Mouse (Mus musculus): Measurements from ENCODE around the gene Rnf207.
A peak's percentile ranks its signal among the peaks of the same experiment; 100 is the strongest.

The Rnf207 gene

DNA sequence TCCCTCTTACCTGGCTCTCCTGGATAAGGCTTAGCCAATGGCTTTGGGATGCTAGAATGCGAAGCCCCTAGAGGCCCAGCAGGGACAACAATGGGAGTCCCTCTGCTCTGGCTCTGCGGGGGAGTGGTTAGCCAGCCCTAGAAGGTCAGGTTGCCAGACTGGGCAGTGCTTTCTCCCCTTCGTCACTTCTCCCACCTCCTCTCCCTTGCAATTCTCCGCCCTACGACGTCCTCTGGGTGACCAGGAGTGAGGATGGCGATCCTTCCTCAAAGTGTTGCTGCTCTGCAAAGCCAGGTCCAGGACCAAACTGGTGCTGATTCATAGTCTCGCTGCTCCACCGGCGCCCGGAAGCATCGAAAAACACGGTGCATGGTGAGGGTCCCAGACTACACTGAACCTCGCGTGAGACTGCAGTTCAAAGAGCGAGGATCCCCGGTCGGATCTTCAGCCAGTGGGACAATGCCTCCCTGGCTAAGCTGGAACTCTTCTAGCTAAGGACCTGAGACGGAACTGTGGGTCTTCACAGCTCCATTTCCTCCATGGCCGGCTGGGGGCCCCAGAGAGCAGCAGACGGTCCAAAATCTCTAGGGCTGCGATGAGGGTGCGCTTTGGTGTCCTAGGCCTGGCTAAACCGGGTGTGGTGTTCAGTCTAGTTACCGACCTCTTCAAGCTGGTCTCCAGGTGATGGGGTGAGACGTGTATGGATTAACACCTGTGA, at the start of gene Rnf207:
Gene Rnf207 (minus strand): TSS at position 477 of the 718 bp plus-strand sequence.
- peak; percentile 66 for DNase-seq (ENCODE audit: low read depth)

DNA sequence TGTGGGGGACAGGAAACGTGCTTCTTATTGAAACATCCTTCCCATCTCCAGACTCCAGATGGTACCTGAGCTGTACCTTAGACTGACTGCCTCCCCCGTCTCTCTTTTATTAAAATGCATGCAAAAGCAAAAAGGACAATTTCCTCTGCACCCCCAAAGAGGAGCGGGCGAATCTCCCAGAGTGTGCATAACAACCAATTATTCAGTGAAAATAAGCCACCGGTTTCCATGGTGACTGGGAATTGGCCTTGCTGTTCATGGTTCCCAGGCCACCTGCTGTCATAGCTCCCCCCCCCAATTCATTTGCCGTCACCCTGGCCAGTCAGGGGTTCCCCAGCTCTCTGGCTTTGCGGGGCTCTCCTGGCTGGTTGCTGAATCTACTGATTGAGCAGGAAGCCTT, 46.4 kb upstream of the Rnf207 start:
- no peak for DNase-seq (ENCODE audit: low read depth)

DNA sequence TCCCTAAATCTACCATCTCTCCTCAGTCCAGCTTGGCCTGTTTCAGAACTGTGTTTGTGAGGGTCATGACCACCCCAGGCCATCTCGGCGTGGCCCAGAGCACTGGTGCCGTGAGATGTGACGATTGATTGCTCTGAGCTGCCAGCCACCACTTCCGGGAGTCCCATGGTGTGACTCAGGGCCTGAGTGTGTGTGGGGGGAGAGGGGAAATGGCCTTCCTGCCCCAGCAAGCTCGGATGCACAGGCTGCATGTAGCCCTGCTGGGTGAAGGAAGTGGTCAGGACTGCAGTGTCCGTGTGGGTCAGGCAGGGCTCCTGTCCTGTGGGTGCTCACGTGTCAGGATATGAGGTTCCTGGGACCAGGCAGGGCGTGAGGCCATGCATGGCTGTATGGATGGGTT, 43.4 kb upstream of the Rnf207 start:
- no peak for DNase-seq (ENCODE audit: low read depth)

DNA sequence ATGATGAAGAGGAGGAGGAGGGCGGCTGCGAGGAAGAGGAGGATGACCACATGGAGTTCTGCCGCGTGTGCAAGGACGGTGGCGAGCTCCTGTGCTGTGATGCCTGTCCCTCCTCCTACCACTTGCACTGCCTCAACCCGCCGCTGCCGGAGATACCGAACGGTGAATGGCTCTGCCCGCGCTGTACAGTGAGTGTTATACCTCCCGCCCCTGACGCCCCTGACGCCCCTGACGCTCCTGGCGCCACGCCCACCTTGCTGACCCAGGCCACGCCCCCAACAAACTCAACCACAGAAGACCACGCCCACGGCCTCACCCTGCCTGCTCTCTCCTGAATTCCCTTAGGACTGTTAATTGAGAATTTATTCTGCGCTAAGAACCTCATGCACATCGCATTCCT, 42.1 kb upstream of the Rnf207 start:
- no peak for DNase-seq (ENCODE audit: low read depth)

DNA sequence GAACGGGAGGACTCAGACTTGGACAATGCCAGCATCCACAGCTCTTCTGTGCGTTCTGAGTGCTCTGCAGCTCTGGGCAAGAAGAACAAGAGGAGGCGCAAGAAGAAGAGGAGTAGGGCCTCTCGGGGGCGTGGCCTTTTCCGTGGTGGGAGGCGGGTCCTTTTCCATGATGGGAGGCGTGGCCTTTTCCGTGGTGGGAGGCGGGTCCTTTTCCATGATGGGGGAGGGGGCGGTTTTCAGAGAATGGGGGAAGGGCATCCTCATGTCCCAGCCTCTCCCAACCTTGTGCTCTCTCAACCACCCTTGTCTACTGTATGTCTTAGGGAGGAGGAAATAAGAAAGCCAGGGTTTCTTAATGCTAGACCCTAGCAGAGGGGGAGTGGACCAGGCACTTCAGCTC, 40.9 kb upstream of the Rnf207 start:
- DNase-seq (ENCODE audit: low read depth), result no peak

DNA sequence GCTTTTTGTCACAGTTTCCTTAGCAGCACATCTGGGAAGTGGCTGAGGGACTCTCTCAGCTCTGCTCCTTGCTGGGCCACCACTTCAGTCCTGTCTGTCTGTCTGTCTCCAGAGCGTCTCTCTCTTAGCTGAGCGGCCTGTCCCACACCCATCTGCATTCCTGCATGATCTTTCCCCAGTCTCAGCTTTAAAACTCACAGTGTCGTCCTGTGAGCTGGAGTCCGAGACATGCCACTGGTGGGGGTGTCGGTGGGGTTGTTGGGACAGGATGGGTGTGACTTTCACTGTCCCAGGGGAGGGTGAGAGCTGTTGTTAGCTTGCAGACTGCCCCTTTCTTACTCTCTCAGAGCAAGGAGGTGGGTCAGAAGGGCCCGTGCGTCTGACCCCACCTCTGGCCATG, 36.9 kb upstream of the Rnf207 start:
- no peak for DNase-seq (ENCODE audit: low read depth)

DNA sequence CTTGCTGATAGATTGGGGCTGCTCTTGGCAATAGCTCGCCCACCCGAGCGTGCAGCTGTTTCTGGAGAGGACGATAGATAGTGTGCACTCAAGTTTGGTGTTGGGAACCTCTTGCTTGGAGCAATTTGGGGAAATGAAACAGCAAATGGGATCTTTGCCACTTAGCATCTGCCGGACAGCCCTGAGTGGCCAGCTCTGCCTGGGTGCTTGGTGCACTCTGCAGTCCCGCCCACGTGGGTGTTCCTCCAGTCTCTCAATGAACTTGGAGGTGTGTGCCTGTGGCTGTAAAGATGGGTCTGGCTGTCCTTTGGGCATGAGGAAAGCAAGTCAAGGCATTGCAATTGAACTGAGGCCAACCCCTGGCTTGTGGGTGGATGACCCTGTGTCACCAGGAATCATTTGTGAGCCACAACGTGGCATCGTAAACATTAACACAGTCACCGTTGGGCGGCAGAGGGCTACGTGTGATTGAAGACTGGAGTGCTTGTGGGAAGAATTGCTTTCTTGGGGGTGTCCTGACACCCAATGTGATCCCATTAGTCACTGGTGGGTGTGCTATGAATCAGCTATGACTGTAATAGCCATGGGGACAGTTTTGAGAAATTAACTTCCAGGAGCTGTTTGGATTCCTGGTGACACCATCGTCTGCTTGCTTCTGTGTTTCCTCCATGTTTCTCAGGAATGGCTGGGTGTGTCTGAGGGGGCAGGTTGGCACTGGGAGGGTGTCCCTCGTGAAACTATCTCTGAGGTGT, 35.3 kb upstream of the Rnf207 start:
- DNase-seq (ENCODE audit: low read depth), result no peak

DNA sequence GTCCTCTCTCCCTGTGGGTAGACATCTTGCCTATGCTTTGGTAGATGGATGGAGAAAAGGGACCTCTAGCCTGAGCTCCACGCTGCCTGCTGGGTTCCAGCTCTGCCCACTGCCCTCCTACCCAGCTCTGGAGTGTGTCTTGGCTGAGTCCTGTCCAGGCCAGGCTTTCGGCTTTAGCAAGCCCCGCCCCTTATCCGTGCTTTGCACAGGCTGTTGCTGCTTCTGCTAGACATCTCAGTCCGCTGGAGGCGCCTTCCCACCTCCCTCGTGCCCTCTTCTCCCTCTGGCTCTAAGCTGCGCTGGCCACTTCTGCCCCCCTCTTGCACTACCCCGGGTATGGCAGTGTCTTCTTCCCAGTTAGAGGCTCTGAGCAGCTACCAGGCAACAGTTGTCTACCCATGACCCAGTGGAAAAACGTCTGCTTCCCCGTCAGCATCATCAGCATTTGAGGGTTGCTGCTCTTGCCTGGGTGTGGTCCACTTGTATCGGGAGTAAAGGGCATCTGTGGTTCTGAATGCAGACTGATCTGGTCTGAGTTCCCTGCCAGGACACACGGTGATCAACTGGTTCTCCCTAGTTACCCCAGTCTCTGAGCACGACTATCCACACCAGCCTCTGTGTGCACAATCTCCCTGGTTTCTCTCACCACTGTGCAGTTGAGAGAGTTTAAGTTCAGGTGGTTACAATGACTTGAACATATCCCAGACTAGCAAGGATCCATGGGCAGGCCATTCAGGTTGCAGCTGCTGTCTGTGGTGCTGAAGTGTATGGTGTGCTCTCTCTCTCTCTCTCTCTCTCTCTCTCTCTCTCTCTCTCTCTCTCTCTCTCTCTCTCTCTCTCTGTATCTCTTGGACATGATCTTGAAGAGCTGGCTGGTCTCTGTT, 32.9 kb upstream of the Rnf207 start:
- DNase-seq (ENCODE audit: low read depth), result no peak

DNA sequence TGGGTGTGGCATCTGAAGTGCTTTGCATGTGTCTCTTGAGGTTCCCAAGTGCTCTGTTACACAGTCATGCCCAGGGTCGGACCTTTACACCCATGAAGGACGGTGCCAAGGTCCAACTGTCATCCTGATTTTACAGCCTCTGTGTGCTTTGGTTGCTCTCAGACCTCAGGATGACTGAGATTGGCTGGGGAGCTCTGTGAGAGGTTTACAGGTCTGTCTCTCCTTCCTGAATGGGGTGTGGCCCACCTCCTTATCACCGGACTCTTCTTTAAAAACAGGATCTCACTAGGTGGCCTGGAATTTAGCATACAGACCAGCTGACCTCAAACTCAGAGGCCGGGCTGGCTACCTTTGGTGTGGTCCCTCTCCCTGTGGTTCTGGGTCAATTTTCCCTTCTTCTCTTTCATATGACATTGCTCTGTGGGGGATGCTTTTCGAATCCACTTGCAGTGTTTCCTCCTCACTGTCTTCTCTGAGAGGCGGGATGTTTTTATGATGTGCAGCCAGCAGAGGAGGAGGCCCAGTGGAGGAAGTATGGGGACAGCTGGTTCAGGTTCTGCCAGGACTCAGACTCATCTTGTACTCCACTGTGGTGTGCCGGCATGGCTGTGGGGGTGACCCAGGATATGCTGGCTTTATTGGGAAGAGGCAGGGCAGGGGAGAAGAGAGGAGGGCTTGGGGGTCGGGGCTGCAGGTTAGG, 32.1 kb upstream of the Rnf207 start:
- DNase-seq (ENCODE audit: low read depth), result no peak

DNA sequence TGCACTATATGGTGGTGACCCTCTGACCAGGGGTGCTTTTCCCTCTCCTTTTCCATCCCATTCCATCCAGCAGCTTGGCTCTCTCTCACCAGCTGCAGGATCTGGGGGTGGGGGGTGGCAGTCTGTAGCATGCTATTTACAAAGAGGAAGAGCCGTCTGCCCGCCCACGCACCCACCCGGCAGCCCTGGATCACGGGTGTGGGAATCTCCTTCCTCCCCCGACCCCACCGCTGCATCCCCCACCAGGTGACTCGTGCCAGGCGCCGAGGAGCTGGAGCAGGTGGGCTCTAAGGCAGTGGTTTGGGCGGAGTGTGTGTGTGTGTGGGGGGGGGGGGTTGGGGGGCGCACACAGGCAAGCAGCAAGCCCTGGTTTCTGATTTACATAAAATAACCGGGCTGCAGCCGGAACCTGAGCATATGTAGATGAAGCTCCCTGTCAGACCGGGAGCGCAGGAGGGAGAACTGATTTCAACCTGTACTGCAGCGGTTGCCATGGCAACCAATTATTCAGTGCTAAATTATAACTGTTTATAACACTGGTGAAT, 31.1 kb upstream of the Rnf207 start:
- no peak for DNase-seq (ENCODE audit: low read depth)

DNA sequence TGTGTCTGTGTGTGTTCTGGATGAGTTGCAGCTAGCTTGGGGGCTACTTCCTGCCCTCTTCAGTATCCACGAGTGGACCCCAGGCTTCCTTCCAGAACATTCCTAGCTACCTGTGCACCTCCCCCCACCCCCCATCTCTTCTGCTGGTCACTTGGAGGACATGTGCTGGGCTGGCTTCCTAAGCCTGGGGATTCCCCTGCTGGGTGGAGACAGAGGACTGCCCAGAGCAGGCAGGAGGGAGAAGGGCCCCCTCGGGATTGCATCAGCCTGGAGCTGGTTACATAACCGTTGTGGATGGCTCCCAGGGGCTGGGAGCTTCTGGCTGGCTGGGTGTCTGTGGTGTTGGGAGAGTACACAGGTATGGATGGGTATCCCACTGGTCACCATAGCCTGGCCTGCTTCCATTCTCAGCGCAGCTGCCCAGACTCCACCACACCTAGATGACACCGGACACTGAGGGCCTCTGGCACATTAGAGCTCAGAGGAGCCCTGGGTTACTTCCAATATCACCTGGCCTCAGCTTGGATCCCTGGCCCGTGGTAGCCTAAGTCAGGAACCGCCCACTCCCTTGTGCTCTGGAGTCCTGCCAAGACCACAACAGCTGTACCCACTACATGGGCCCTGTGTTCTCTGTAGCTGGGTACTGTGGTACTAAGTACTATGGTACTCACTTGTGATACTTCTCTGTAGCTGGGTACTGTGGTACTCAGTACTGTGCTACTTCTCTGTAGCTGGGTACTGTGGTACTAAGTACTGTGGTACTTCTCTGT, 26.5 kb upstream of the Rnf207 start:
- DNase-seq (ENCODE audit: low read depth), result no peak

DNA sequence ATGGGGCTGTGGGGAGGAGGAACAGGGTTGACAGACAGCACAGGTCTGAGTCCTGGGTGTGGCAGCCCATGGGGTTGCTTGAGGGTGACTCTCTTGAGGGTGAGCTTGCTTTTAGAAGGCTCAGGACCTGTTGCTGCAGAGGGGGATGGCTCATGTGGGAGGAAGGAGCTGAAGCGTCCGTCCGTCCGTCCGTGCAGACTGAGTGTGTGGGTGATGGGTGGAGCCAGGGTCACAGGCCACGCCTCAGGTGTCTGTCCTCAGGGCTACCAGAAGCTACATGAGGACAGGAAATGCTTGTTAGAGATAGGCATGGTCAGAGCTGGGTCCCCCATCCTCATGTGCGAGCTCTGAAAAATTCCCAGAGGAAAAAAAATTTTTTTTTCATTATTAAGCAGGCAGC, 25.9 kb upstream of the Rnf207 start:
- no peak for DNase-seq (ENCODE audit: low read depth)

DNA sequence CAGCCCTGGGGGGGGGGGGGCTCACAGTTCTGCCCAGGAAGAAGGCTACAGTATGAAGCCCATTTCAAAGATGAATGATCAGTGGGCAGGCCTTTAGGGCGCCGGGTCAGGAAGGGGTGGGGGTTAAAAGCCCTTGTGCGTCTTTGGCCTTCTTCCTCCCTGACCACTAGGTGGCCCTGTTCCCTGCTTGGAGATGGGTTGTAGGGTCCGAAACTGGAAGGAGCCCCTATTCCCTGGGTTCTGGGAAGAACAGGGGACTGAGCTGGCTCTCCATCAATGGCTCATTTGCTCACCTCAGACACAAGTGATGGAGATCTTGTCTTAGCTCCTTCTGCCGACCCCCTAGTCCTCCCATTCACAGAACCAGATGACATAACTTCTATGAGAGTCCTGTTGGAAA, 24.5 kb upstream of the Rnf207 start:
- DNase-seq (ENCODE audit: low read depth), result no peak

DNA sequence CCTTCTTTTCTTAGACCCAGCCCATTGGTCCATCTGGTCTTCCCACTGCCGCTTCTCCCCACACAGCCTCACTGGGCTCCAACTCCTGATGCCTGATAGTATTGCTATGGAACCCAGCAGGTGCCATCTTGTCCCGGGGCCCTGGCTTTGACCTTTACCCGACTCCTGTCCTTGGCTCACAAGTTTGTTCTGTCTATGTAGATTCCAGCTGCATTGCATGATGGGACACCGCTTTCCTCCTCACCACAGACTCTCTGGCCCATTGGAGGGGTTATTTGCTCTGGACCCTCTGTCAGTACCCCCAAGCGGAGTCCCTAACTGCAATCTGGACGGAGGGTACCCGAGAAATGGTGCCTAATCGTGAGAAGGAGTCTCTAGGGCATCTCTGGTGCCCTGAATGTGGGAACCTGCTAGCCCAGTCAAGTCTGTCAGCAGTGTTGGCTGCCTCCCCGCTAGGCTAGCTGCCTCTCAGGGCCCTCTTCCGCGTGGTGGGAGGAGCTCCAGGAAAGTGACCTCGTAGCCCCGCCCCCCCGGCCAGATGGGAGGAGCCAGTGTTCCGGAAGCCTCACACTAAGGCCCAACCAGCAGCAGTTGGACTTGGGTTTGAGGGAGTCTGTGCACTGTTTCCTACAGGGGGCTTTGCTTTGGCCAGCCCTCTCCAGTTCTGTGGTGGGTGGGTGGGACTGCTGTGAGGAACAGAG, 21.9 kb upstream of the Rnf207 start:
- no peak for DNase-seq (ENCODE audit: low read depth)

DNA sequence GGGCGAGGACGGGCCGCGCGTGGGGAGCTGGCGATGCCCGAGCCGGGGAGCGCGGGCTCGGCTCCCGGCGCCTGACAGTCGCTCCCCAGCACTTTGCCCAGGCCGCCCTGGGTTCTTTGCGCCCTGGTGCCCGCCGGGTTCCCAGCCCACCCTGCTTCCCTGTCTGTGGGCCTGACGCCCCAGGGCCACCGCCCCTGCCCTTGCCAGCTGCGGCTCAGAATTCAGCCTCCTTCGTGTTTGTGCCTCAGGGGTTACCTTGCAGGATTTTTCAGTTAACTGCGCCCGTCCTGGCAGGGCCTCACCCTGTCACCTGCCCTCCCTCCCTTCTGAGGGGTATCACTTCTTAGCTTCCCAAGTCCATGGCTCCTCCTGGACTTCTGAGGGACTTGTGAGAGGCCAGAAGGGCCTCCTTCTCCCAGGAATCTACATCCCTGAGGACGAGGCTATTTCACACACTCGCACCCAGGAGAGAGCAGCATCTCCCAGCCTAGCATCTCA, 20.5 kb upstream of the Rnf207 start:
- no peak for DNase-seq (ENCODE audit: low read depth)

DNA sequence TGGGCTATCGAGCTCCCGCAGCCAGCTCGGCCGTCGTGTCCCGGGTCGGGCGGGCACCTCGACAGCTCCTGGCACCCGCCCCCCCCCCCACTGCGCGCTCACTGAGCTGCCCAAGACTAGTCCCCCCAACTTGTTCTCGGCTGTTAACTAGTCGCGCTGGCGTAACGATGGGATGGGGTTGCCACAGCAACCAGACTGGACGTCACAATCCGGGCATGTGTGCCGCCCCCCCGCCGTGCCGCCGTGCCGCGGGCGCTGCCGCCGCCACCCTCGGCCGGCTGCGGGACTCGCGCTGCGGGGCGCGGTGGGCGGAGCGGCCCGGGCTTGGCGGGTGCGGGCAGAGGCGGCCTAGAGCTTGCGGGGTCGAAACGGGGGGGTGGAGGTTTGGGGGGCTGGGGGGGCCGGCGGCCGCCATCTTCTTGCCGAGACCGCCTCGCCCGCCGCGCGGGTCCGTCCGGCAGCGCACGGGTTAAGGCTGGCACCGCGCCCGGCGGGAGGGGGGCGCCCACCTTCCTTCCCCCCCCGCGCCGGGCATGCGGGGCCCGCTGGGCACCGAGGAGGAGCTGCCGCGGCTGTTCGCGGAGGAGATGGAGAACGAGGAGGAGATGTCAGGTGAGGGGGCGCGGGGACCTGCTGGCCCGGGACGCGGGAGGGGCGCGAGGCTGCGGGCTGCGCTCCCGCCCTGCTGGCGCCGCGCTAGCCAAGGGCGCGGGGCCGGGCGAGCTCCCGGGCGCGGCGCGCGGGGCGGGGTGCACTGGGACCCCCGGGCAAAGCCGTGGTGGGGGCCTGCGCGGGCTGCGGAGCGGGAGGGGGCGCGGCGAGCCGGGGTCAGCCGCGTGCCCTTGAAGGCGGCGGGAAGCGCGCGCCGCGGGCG, 19.9 kb upstream of the Rnf207 start, which contains the start of gene Chd5:
Gene Chd5 (plus strand): TSS at position 233 of the 874 bp plus-strand sequence.
- no peak for DNase-seq (ENCODE audit: low read depth)

DNA sequence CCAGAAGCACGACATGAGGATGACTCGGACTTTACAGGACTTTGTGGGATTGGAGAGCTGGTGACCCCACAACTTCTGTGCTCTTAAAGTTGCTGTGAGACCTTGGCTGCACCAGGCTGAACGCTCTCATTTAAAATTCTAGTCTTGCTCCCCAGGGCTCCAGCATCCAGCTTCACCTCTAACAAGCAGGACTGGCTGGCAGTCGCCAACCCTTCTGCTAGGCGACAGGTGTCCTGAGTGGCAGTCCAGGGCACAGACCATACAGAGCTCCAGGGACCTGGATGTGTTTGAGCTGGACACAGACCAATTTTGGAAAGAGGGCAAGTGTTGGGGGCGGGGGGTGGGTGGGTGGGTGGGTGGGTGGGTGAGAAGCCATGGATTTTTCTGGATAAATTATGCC, 19.0 kb upstream of the Rnf207 start:
- DNase-seq (ENCODE audit: low read depth), result no peak

DNA sequence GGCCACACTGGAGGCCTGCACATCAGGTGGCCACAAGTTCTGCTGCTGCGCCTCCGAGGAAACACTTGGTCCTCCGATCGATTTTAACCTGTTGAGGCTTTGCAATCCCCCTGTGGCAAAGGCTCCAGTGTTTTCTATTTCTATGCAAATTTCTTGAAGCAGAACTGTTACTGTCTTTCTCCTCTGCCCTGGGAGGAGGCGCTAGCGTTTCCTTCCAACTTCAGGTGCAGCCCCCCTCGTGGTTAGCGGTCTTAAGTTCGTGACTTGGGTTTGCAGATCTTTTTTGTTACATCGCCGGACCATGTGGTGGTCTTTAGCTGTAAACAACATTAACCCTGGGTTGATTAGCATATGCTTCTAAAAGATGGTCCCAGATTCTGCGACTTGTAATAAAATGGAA, 14.8 kb upstream of the Rnf207 start:
- DNase-seq (ENCODE audit: low read depth), result no peak

DNA sequence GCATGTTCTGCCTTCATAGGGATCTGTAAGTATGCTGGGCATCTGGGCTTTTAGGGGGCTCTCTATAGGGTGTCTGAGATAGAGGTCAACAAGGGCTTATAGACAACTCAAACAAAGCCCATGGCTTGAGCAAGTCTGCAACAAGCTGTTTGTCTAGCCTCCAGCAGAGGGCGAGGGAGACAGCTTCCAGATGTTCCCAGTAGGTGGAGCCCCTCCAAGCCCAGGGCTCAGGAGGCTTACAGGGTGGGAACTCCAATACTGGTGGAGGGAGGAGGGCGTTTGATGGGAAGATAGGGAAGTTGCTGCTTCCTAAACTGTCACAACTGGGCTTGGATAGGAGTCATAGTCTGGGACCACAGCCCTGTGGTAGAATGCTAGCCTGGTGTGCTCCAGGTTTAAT, 14.2 kb upstream of the Rnf207 start:
- peak; percentile 61 for DNase-seq (ENCODE audit: low read depth)
